Mouse (Mus musculus) midbrain, embryonic 14.5 days (tissue): Measurements from ENCODE around the gene Tsn. TPM values are rescaled to one million over a fixed set of nuclear protein-coding genes. Genes with fewer than 3 reads are reported as not detected.

Source experiments
- ATAC-seq: fragments of 200-750 bp; cut with Nextera tagmentation; 2 replicates; pipeline ENCODE4 v1.8.0; 2017; ENCODE audit warnings: moderate number of reproducible peaks, moderate library complexity; ENCODE audit not compliant: low FRiP score, low TSS enrichment
- DNase-seq: peaks from one replicate; pipeline ENCODE4 v3.0.0-alpha.2; 2015
- H3K27ac ChIP-seq: fragments of 300-500 bp; sonication (generic); replicated peaks from 2 replicates; pipeline ENCODE4 v1.5.1; 2014; ENCODE audit warnings: mild to moderate bottlenecking, low read depth, low read length, moderate library complexity
- H3K27me3 ChIP-seq: fragments of 300-500 bp; sonication (generic); 2 replicates; pipeline ENCODE4 v1.6.1; 2014; ENCODE audit warnings: low read length, control low read depth, mixed read lengths; ENCODE audit not compliant: control insufficient read depth, insufficient read depth
- H3K36me3 ChIP-seq: fragments of 300-500 bp; sonication (generic); 2 replicates; pipeline ENCODE4 v1.6.1; 2014; ENCODE audit warnings: low read length, control low read depth; ENCODE audit not compliant: control insufficient read depth, insufficient read depth
- H3K4me1 ChIP-seq: fragments of 300-500 bp; sonication (generic); 2 replicates; pipeline ENCODE4 v1.6.1; 2014; ENCODE audit warnings: mild to moderate bottlenecking, antibody characterized with exemption, low read length, control low read depth; ENCODE audit not compliant: control insufficient read depth, insufficient read depth
- H3K4me2 ChIP-seq: fragments of 300-500 bp; sonication (generic); 2 replicates; pipeline ENCODE4 v1.6.1; 2014; ENCODE audit warnings: mild to moderate bottlenecking, low read length, moderate library complexity
- H3K4me3 ChIP-seq: fragments of 300-500 bp; sonication (generic); replicated peaks from 2 replicates; pipeline ENCODE4 v1.5.1; 2014; ENCODE audit warnings: low read depth, low read length
- H3K9ac ChIP-seq: fragments of 300-500 bp; sonication (generic); replicated peaks from 2 replicates; pipeline ENCODE4 v1.6.1; 2014; ENCODE audit warnings: mild to moderate bottlenecking, low read length, moderate library complexity
- H3K9me3 ChIP-seq: fragments of 300-500 bp; sonication (generic); 2 replicates; pipeline ENCODE4 v1.6.1; 2016; ENCODE audit warnings: low read length, control low read depth, mixed read lengths; ENCODE audit not compliant: control insufficient read depth
- WGBS: fragments of 180-500 bp; shearing (Covaris S2); extraction: QIAGEN DNeasy Blood & Tissue Kit; methylation state at CpG from one replicate; pipeline ENCODE4 v1.1.7; 2014; 5-methylcytosine and 5-hydroxymethylcytosine counted together
- polyA plus RNA-seq: library from polyadenylated mRNA; unstranded; fragments of >200 nt; fragmentation: Nextera tagmentation; extraction: Ambion mirVana; gene quantifications from 2 replicates; pipeline ENCODE4 v1.2.1, GENCODE M21; 2014

The Tsn gene
- polyA plus RNA-seq, 1 experiment from 2014 or later, result 499 TPM

- no peaks in the 10 kb centered on the region for H3K36me3 ChIP-seq
- no peak overlapping the region for H3K4me3 ChIP-seq
- no peaks in the 10 kb centered on the region for H3K9me3 ChIP-seq
- no peak overlapping the region for H3K4me2 ChIP-seq
- no peaks in the 10 kb centered on the region for H3K4me1 ChIP-seq
- WGBS, result 46% methylated on average over 2 of the region's 2 CpGs
- no peak overlapping the region for H3K9ac ChIP-seq
- no peak overlapping the region for H3K27ac ChIP-seq
- no peaks in the 10 kb centered on the region for H3K27me3 ChIP-seq
- DNase-seq (no peak), ATAC-seq (no peak)
Measured at GRCm38 (mm10) chr1:118251931-118252330, 59.6 kb downstream of the Tsn start.

Other genes starting within 250 kb of the Tsn start
- 0.84 and 1.1 TPM in 2 replicates for gene Gm29106, start 135.2 kb downstream of the Tsn start, polyA plus RNA-seq
- gene Nifk, start 10.1 kb upstream of the Tsn start, polyA plus RNA-seq, result 70.0 and 75.8 TPM in 2 replicates
- gene Clasp1, start 77.3 kb upstream of the Tsn start, polyA plus RNA-seq, result 116 and 140 TPM in 2 replicates